Mouse (Mus musculus) erythroblast, adult 5-6 weeks (primary cell): ENCODE data around the gene Akap2. TPM values are rescaled to one million over a fixed set of nuclear protein-coding genes. Genes with fewer than 3 reads are reported as not detected.

Source experiments
- ATAC-seq: replicated peaks from 2 replicates; pipeline ENCODE4 v1.8.0; 2016; ENCODE audit warnings: moderate number of reproducible peaks, mild to moderate bottlenecking, moderate TSS enrichment, inconsistent platforms; ENCODE audit not compliant: poor library complexity, low FRiP score, severe bottlenecking
- total RNA-seq, 2 experiments: library from RNA; stranded (forward) in 1 of 2; stranded (reverse) in 1 of 2; fragments of 150-400 nt in 1 of 2; fragments of 200-764, 138-1000 nt in 1 of 2; gene quantifications; 2 replicates each; pipeline versions ENCODE4 v1.2.3 to v1.2.4; 2015 to 2017; ENCODE audit warnings: low replicate concordance in 2 of 2

Akap2 gene
- total RNA-seq, 2 experiments from 2014 or later = not detected

- ATAC-seq = no peak
Measured at GRCm38 (mm10) chr4:57852461-57853040, 135.1 kb downstream of the Akap2 start.

- no peak for ATAC-seq
Measured at GRCm38 (mm10) chr4:57854181-57854580, 136.7 kb downstream of the Akap2 start.

GRCm38 (mm10) chr4:57855281-57855941 lies 138.0 kb downstream of the Akap2 start:
- ATAC-seq = no peak

DNA sequence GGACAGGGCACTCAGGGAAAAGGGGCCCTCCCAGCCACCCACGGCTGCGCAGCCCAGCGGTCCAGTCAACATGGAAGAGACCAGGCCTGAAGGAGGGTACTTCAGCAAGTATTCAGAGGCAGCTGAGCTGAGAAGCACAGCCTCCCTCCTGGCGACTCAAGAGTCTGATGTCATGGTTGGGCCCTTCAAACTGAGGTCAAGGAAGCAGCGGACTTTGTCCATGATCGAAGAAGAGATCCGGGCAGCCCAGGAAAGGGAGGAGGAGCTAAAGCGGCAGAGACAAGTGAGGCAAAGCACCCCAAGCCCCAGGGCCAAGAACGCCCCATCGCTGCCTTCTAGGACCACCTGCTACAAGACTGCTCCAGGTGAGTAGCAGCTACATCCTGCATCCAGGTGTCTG lies 139.2 kb downstream of the Akap2 start:
- ATAC-seq = no peak

GRCm38 (mm10) chr4:57860204-57860611 lies 142.8 kb downstream of the Akap2 start:
- ATAC-seq = no peak

GRCm38 (mm10) chr4:57861166-57861565 lies 143.7 kb downstream of the Akap2 start:
- no peak for ATAC-seq

DNA sequence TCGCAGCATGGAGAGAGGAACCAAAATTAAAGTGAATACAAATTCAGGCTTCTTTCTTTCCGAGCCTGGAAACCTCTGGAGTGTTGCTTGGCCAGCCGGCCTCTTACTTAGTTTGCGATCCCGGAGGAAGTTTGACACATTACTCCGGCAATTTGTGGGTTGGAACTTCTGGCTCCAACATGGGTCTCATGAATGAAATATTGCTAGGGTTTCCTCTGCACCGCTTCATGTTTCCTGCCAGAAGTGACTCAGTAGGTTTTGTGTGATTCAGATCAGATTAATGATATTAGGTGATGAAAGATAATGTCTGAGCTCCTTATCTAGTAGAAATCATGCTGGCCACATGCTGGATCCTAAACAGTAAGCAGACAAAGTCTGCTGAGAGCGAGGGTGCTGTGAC lies 144.4 kb downstream of the Akap2 start:
- ATAC-seq = no peak

GRCm38 (mm10) chr4:57862269-57862986 lies 145.0 kb downstream of the Akap2 start:
- no peak for ATAC-seq

DNA sequence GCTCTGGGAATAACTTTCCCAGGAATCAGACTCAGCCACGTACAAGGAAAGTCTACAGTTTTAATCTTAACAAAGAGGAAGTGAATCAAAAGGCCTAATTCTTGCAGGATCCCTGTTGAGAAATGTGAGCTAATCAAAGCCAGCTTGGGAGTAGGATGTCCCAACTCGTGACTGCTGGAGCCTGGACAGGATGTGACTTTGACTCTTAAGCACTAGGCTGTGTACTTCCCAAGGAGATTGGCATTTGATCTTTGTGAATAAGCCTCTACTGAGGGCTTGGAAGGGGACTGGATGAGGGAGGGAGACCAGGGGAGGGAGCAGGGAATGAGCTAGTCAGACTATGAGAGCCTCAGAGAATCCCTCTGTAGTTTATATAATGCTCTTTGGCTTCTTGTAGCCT lies 148.6 kb downstream of the Akap2 start:
- no peak for ATAC-seq

- ATAC-seq = no peak
Measured at GRCm38 (mm10) chr4:57866990-57867389, 149.5 kb downstream of the Akap2 start.

DNA sequence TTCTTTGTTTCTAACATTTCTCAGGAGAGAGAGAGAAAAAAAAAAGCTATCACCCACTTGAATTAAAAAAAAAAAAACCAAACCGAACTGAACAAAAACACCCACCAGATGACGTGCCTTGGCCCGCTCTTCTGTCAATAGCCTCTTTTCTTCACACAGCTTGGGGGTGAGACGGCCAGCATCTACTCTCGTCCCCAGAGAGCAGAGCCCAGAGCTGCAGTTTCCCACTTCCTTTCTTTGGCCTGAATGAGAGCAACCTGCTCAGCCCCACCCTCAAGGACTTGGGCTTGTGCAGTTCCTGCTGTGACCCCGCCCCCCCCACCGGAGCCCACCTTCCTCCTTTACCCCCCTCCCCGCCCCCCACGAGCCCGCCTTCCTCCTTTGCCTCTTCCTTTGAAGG lies 150.0 kb downstream of the Akap2 start:
- ATAC-seq = no peak

- ATAC-seq = no peak
Measured at GRCm38 (mm10) chr4:57879137-57879536, 161.7 kb downstream of the Akap2 start.

DNA sequence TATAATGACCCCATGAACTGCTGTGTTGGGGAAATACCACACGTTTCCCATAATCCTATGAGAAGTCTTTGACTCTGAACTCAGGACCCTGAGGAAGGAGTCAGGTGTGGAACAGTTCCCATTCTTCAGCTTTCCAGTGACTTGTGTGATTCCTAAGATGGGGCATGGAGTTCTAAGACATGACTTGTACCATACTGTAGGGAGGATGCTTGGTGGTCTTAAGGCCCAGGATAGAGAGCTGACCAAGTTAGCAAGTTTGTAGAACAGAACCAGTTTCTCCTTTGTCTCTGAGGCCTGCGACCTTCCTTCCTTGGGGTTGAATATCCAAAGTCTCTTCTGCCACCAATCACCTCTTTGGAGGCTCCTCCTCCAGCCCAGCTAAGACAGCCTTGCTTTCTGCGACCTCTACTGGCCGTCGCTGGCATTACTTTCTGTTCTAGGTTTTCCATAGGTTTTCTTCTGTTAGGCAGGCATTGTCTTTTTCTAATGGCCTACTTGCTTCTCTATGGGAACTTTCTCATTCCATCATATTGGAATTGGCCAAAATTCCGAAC lies 162.4 kb downstream of the Akap2 start:
- ATAC-seq = no peak; the same call in 1 of the 2 replicates

DNA sequence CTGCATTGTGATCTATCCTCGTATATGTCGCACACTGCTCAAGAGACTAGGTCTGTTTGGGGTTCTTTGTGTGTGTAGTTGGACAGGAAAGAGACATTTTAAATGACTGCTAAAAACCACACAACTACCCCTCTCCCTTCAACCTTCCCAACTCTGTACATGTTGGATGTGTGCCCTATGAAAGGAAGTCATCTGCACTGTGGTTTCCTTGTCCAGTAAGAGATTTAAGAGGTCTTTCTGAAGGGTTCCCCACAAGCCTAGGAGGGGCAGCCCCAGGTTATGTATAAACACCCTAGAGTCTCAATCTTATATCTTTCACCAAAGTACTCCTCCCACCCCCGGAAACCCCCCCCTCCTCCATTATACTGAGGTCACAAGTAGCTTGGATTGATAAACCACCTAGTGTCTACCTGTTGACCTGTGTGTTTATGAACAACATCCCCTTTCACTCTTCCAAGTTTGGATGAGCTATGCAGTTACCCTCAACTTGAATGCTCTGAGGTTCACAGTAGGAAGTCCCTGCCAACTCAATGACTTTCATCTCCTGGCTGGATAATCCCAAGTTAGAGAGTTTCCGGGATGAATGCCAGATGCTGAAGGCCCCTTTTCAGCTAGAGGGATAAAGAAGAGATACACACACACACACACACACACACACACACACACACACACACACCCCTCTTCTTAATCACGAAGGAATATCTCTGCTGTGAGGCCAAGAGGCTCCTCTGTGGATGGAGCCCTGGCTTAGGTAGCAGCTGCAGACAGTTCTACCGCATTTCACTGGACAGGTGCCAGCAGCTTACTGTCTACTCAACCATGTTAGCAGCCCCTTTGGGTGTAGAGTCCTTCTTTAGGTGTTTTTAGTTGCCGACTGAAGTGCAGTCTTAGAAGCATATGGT lies 166.3 kb downstream of the Akap2 start:
- ATAC-seq = no peak

- ATAC-seq = no peak
Measured at GRCm38 (mm10) chr4:57884511-57884910, 167.1 kb downstream of the Akap2 start.

DNA sequence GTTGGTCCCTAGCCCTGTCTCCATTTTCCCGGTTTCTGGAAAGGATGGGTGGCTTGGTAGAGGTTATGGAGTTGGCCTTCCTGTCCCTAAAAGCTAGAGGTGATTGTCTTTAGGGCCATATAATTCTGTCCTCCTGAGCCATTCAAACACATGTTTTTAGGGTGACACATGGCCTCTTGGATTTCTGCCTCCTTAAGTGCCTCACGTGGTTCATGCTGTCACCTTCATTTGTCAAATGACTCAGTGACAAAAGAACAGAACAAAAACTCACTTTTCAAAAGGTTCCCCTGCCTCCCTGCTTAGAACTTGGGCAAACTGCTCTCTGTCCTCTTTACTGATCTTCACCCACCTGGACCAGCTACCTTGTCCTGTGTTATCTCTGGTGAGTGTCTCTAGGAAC lies 167.7 kb downstream of the Akap2 start:
- no peak for ATAC-seq

DNA sequence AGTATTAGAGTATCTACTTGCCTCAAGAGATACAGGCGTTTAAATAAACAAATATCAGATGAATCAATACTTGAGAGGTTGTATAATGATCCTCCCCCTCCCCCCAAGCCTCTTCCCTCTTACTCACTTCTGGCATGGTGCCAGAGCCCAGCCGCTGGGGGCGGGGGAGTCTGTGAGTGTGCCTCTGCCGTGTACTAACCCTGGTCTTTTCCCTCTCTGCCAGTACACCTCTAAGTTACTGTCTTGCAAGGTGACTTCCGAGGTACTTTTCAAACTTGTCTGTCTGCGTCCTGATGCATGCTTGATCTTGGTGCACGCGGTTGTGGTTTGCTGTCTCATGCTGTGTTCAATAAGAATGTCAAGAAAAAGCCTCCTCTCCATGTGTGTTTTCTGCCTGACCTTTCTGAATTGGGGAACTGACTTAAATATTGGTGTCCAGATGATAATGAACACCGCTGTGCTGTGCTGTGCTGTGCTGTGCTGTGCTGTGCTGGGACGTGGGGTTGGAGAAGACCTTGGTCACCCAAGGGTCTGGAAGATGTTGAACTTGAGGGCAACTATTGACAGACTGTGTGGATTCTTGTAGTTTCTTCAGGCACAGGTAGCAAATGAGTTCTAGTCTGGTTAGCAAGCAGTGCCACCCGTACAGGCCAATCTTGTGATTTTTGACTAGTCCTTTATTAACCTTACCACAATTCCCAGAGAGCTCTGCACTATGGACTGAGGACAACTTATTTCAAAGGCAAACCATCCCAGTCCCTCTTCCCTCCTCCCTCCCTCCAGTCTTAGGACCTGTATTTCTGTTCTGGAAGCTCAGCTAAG lies 168.8 kb downstream of the Akap2 start:
- no peak for ATAC-seq

DNA sequence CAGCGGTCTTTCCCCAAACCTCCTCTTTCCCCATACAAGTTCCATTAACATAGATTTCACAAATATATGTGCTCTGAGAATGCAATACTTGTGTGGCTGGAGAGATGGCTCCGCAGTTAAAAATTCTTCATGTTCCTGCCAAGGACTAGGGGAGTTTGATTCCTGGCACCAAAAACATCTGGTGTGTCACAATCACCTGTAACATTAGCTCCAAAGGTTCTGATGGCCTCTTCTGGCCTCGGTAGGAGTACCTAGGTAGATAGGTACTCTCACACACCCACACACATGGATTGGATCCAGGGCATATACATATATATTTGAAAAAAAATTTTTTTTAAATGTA lies 169.4 kb downstream of the Akap2 start:
- ATAC-seq = no peak

DNA sequence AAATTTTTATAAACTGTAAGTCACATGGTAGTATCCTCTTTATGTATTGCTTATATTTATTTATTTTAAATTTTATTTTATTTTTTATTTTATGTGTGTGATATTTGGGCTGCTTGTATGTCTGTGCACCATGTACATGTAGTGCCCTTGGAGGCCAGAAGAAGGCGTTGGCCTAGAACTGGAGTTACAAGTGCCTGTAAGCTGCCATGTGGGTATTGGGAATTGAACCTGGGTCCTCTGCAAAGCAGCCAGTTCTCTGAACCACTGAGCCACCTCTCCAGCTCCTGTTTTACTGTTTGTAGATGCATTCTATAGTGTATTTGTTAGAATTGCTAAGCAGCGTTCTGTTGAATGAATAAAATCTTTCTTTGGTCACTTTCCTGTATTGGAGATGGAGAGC lies 170.8 kb downstream of the Akap2 start:
- ATAC-seq = no peak
